Mouse (Mus musculus) layer of hippocampus, adult 18-20 months (tissue): ENCODE measurements at regions not wholly inside any gene's neighbourhood (a gene's known extent, or its start where the extent isn't known, plus 50 kb on each side); places are given as distances from the start of the nearest gene placed in this dataset.

Source experiments
- DNase-seq, 2 experiments: peaks; one replicate each; pipeline ENCODE4 v3.0.0; 2022; ENCODE audit warnings: low spot score in 2 of 2

DNA sequence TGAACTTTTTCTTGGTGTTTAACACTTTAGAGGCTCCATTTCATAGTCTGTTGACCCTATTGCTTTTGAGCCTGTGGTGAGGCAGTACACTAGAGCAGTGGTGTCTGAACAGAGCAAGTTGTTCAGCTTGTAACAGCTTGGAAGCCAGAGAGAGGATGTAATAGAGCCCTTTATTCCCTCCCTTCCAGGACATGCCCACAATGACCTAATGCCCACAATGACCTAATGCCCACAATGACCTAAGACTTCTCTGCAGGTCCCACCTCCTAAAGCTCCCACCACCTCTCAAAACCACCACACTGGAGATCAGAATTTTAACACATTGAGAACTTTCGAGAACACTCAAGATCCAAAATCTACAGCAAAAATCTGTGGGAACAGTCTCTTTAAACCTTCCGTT is 115.6 kb downstream of the S1pr1 start:
- DNase-seq, result no peak

DNA sequence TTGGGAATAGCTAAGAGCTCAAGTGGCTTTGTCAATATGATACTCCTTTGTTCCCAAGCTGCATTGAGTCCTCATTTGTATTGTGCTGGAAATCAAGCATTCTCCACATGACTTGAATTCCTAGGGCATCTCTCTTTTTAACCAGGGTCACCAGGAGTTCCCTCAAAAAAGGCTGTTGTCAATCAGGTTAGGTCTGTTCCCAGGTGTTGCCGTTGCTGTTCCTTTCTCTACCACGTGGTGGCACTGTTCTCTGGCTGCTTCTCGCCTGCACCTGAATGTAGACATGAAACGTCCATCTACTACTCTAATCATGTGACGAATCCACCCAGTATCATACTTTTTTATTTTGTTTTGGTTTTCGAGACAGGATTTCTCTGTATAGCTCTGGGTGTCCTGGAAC is 118.3 kb downstream of the S1pr1 start:
- DNase-seq, result peak in 1 of 2 experiments; percentile 70

DNA sequence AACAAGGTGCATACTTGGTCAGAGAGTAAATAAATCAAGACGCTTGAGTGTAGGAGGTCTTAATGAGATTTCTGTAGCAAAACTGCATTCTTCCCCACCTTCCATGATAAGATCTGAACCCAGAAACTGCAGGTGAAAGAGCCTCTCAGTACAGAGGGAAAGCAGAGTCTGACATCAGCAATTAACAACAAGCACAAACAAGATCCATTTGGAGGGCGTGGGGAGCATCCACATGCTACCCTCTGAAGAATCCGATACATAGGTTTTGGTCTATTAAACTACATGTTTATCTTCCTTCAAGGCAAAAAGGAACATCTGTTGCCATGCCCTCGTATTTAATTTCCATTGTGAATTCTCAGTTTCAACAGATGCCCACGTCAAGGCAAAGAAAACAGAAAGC is 124.2 kb downstream of the S1pr1 start:
- DNase-seq, result no peak

DNA sequence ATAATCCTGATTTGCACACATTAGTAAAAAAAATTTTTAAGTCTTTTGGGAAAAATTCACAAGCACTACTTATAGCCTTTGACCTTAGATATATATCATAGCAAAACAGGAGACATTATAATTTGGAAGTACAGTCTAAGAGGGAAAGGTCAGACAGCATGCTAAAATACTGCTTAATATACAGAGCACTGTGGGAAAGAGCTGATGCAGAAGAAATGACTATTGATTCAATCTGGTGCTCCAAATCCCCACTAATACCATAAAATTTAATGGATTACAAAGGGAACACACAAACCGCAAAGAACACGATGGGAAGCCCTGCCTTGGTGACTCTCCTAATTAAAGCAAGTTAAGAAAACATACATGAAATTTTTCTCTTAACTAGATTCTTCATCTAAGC is 126.3 kb downstream of the S1pr1 start:
- no peak for DNase-seq

DNA sequence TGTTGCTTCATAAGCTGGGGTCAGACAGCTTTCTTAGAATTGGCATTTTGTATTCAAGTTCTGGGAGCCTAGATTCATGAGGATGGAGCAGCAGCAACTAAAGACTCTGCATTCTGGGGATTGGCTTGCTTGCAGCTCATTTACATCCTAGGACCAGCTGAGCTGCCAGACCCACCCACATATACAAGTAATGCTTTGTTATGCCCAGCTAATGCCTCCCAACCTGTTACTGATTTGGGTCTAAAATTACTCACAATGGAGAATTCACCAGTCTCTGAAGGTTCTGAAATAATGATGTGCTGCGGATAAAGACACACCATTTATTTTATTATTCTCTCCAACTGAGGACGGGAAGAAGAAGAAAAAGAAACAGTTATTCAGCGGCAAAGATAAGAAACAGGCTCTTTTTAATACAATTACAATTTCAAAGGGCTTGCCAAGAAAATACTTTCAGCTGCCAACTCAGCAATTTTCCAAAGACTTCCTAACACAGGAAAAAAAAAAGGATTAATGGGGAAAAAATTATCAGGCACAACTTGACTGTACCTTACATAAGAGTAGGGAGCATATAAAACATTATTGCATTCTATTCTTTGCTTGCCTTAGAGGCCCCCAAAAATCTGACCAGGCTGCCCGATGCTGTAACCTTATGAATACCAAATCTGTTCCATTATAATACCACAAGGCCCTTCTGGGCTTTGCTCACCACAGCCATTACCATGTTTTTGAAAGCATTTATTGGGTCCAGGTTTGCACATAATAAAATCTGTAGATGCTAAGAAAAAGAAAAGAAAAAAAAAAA is 134.5 kb downstream of the S1pr1 start:
- peak in 1 of 2 experiments; percentile 30 for DNase-seq

DNA sequence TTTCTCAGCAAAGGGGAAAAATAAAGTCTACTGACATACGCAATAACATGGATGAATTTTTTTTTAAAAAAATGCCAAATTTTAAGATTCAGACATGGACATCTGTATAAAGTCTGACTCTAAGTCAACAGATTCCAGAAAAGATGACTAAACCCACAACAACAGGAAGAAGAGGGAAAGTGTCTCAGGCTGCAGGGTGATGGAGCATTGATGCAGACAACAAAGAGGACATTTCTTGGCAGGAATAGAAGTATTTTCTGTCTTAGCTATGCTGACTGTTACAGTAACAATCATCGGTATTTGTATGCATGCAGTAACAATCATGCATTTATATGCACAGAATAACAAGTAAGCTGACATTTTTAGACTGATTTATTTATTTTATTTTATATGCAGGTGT is 139.5 kb downstream of the S1pr1 start:
- DNase-seq, result no peak

DNA sequence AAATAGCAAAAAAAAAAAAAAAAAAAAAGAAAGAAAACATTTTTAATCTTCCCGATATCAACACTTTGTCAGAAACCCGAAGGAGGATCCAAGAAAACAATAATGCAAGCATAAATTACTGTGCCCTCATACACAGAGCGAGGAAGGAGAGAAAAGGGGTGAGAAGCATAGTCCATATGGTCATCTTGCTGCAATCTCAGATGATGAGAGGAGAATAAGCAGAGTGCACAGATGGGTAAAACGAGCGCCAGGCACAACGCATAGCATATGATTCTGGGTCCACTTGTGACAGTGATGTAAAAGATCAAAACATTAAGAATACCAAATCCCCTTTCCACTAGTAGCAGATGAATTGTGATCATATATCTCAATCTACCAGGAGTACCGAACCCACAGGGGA is 152.1 kb downstream of the S1pr1 start:
- no peak for DNase-seq

DNA sequence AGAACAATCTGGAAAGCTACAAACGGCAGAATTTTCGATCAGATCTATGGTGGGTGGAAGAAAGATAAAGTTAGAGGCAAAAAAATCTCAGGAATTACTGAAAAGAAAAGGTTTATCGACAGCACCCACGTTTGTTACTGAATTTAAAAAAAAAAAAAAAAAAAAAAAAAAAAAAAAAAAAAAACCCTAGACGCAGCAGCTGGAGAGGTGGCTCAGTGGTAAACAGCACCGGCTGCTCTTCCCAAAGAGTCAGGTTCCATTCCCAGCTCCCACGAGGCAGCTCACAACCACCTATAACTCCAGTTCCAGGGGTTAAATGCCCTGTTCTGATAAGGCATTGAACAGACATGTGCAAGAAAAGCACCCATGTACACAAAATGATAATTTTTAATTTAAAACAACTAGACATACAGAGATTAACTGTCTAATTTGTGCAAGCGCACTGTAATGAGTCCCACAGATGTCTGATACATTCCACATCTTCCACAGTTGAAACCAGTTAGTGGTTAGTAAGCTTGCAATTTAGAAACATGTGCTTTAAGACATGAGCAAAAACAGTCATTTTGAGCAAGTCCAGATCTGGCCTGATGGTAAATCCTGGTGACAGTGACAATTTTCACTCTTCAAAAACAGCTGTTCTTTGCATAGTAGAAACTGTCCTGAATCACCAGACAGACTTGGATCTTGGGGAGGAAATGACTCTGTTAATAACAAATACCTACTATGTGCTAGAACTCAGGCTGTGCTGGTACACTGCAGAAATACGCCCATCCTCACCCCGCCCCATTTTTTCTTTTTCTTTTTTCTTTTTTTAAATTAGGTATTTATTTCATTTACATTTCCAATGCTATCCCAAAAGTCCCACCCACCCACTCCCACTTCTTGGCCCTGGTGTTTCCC is 159.8 kb downstream of the S1pr1 start:
- no peak for DNase-seq

DNA sequence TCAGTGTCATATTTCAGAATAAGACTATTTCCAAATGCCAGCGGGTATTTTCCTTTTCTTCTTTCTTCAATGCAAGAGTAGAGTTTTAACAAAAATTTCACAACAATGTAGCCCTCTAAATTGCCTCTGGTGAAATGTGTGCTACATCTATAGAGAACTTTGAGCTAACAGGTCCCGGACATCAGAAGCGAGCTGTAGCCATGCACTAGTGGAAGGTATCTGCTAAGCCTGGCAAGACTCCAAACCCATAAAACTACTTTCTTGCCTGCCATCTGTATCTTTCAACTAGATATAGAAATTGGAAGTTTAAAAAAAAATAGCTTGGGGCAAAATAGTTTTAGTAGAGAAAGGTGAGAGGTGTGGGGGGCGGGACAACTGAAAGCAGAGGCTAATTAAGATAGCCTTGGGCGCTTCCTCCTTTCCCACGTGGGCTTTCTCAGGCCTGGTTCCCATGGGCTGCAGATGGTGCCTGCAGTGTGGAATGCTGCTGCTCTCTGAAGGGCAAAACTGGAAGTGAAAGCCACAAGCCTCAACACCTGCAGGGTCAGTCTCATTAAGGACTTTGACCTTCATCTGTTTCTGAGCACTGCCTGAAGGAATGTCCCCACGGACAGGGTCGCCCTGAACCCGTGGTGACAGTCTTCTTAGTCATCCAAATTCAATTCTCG is 160.9 kb downstream of the S1pr1 start:
- no peak for DNase-seq

DNA sequence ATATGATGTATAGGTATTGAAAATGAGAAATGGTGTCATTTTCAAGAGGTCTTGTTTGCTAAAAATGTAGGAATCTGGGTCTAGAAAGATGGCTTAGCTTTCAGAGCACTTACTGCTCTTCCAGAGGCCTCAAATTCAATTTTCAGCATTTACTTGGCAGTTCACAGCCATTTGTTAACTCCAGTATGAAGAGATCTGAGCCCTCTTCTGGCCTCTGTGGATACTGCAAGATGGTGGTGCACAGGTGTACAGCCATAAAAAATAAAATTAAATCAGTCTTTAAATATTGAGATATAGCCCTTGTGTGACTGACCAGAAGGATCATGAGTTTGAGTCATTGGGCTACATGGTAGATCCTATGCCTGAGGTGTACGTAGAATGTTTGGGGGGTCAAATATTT is 173.1 kb downstream of the S1pr1 start:
- DNase-seq, result peak in 1 of 2 experiments; percentile 52

DNA sequence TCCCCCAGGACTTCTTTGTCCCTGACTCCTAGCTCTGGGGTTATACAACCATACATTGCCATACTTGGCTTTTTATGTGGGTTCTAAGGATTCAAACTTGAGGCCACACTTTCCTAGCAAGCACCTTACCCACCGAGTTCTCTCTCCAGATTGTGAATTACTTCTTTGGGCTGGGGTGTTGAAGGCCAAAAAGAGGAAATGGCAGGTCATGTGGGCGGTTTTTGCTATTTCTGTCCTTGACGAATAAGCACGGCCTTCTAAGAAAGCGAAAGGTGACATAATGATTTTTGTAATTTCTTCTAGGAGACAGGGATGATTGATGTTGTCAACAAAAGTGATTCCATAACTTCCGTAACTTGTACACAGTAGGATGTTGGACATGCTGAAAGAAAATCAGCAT is 176.5 kb downstream of the S1pr1 start:
- DNase-seq, result no peak

DNA sequence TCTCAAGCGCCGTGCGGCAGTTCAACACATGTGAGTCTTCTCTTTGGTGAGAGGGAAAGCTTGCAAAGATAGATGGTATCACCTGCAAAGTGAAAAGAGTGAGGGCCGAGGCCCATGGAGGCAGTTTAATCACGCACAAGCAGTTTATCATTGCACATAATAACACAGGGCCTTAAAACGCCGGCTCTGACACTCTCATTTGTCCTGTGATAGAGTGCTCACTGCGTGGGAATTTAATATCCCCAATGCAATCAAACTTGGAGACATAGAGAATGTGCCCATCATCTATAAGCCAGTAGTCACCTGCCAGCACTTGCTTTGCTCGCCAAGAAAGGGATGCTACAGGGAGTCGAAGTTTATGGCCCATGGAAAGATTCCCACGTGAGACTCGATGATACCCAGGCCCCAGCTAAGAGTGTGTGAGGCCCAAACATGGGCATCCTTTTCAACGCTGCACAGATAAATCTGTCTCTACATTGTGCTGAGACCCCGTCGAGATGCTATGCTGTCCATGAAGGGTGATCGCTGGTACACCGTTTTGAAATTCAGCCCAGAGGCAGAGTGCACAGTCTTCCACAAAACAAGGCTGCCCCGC is 182.6 kb downstream of the S1pr1 start:
- DNase-seq, result no peak

DNA sequence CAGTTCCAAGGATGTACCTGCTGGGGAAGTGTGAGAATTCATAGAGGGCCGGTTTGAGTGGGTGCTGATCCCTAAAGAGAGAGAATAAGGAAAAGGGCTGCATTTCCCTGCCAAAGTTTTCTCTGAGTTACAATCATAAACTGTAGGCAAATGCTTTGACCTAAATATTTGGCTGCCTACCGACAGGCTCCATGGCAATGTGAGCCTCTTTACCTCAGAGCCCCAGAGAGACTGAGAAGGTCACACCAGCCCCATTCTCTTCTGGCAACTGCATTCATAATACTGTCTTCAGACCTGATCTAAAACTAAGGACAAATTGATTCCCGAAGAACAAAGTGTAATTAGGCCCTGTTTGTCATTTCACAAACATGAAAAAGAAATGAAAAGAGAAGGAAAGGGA is 184.4 kb downstream of the S1pr1 start:
- DNase-seq, result no peak

DNA sequence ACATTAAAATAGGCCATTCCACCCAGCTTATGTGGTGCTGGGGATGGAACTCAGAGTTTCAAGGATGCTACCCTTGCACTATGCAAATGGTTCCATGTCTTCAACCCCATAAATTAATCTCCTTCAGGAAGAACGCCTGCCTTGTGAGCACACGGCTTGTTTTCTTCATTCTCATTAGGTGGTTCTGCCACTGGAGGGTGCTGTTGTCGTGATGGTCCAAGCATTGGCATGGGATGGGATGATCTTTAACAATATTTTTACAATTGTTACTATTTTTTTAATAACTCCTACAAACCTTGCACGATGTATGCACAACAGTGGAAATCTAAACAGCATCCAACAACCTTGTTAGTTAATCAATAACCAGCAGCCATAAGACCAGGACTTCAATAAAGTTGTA is 185.0 kb downstream of the S1pr1 start:
- peak in 1 of 2 experiments; percentile 58 for DNase-seq

DNA sequence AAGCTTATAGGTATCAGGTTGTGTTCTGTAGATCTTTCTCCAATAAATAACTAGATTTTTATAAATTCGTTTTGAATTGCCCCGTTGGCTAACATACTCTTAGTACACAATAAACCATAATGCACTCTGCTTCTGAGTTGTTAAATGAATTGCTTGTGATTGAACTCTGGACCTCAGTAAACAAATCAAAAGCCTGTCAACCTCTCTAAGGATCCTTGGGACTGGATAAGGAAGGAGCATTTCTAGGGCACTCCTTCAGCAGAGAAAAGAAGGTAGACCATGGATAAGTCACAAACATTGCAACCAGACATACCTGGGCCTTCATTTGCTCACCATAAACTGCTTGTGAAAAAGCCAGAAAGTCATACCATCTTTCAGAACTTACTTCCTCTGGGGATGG is 191.4 kb downstream of the S1pr1 start:
- no peak for DNase-seq

DNA sequence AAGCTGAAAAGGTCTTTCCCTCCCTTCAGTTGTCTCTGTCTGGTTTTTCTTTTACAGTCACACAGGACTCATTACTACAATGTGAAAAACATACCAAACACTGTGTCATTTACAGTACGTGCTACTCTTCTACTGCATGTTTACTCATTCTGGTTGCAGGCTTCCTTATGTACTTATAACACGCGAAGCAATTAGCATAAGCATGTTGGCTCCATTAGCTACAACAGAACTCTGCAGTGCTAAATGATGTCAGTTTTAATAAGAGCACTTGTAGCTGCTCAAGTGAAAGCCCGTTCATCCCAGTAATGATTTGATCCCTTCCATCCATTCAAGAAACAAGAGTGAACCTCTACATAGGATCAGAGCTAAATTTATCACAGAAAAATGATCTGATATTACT is 199.2 kb downstream of the S1pr1 start:
- no peak for DNase-seq

DNA sequence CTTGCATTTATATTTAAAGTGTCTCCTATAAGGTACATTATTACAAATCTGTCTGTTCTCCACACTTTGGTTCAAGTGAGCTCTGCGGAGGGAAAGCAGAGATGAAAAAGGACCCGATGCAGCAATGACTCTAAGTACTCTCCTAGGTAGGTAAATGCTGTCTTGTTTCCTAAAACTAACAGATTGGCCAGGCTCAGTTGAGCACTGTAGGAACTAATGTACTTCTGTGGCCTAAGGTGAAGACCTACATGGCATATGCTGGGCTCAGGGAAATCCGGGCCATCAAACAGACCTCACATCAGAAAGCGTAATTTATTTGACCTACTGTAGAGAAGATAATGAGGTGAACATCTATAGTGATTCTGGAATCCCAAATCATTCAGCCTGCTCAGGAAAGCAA is 205.2 kb downstream of the S1pr1 start:
- DNase-seq, result no peak

DNA sequence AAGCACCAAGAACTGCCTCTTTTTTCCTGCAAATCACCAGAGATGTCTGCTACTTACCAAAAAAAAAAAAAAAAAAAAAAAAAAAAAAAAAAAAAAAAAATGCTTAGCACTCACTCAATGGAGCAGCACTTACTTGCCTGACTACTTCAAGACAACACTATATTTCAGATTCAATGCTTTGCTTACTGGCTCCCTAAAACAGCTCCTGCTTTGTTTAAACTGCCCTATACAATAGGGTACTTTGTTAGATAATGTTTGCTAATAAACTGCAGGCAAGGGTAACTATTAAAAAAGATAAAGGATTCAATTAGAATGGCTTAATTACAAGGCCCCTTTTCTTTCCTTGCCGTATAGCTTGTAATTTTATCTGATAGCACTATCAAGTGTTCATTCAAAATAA is 217.5 kb downstream of the S1pr1 start:
- DNase-seq, result no peak

DNA sequence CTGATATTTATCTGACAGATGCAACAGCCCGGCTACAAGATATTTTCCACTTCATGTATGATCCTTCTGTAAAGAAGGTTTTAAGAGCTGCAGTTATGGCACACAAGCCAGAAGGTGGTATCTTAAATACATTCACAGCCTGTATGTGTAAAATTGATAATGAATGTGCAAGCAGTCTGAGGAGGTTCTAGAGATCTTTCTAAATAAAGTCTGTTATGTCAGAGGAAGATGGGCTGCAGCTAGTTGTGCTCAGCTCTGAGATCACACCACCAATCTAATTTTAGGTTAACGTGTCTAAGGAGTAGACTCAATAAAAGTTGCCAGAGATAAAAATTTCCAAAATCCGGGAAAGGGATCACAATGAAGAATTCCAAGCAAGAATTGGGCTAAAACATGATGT is 218.8 kb downstream of the S1pr1 start:
- DNase-seq, result no peak

DNA sequence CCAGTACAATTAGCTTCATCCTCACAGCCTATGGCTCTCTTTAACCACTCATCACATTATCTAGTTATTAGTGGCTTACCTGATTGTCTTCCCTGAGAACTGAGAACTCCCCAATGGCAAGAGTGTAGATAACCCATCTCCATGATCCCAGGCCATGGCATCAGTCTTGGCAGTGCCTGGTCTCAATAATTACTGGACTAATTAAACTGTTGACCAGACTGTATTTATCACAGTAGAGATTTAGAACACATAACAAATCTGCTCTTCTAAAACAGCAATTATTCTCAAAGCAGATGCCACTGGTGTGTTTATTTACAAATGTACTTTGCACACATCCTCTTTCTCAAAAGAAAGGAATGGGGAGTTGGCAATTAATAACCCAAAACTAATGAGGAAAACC is 219.2 kb downstream of the S1pr1 start:
- DNase-seq, result no peak

DNA sequence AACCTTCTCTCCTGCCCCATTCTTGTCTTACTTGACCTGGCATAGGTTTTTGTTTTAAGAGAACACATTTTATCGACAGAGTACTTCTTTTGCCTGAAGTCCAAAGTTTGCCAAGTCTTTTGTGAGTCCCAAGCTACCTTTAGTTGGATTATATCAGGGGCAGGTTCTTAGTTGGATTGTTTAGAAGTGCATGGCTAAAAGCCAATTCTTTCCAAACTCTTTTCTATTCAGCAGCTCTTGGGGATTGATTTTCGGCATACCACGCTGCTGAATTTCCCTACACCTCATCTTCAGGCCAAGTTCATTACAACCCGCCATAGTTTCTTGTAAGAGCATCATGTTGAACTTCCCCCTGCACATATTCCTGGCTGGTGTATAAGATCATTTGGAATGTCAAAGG is 245.9 kb downstream of the S1pr1 start:
- no peak for DNase-seq

DNA sequence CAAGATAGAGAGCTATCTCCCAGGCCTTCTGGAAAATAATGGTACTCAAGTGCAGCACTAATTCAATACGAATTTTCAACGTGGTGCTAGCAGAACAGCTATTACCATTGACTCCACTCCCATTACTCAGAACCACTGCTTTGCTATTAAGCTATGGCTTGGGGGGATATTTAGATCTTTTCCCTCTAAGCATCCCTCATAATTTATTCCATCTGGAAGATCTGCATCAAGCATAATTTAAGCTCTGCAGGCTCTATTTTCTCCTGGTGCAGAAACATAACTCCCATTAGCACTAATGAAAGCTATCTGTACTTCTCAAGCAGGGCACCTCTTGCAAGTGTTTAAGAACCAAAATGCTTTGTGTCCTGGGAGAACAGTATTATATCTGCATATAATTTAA is 247.0 kb downstream of the S1pr1 start:
- no peak for DNase-seq
